ENCODE assay signal across 30 mouse cellular contexts in genomic region chr4:99328306-99328705, GRCm38 (mm10). TPM values are rescaled to one million over a fixed set of nuclear protein-coding genes. Genes with fewer than 3 reads are reported as not detected.
"Had no signal": no experiment of that assay in that cellular context is flagged by ENCODE, and none has a peak within 500 bp of the region (broad histone marks: within the 10 kb centered on the region; RNA-seq: fewer than 3 reads in every experiment).

No protein-coding gene starts in this region.

- H3K27me3 ChIP-seq: embryonic facial prominence, embryonic 12.5 days; embryonic facial prominence, embryonic 13.5 days; embryonic facial prominence, embryonic 15.5 days; forebrain, embryonic 12.5 days; forebrain, embryonic 13.5 days; forebrain, embryonic 15.5 days had no signal

- DNase-seq: cerebellum, adult 2 months; cerebellum, adult 8-10 months; cerebellum, adult 9-10 months; cerebellum, adult 9-11 months; cerebellum, postnatal 10 days; cerebellum, postnatal 14 days; cerebellum, postnatal 25 days; cerebellum, postnatal 36 days; embryo, embryonic 11 days; forebrain, postnatal 0 days; gastrocnemius, adult 2 months; gastrocnemius, postnatal 10 days; gastrocnemius, postnatal 14 days; gastrocnemius, postnatal 25 days; gastrocnemius, postnatal 36 days; heart, adult 18-20 months had no signal

- ATAC-seq: forebrain, embryonic 13.5 days; forebrain, embryonic 14.5 days; forebrain, embryonic 15.5 days; forebrain, embryonic 16.5 days; forebrain, postnatal 0 days had no signal

- H3K4me3 ChIP-seq: embryonic facial prominence, embryonic 10.5 days; embryonic facial prominence, embryonic 12.5 days; embryonic facial prominence, embryonic 13.5 days; embryonic facial prominence, embryonic 15.5 days; erythroblast, embryonic 14.5 days; forebrain, embryonic 10.5 days; forebrain, embryonic 12.5 days; forebrain, embryonic 13.5 days; forebrain, embryonic 15.5 days; gastrocnemius, adult 2 months had no signal

- H3K9me3 ChIP-seq: embryonic facial prominence, embryonic 10.5 days; embryonic facial prominence, embryonic 12.5 days; embryonic facial prominence, embryonic 13.5 days; embryonic facial prominence, embryonic 15.5 days; forebrain, embryonic 10.5 days; forebrain, embryonic 12.5 days; forebrain, embryonic 13.5 days; forebrain, embryonic 15.5 days had no signal

- H3K9ac ChIP-seq: embryonic facial prominence, embryonic 12.5 days; embryonic facial prominence, embryonic 13.5 days; embryonic facial prominence, embryonic 15.5 days; forebrain, embryonic 12.5 days; forebrain, embryonic 13.5 days; forebrain, embryonic 15.5 days; forebrain, postnatal 0 days had no signal

- H3K36me3 ChIP-seq: embryonic facial prominence, embryonic 10.5 days; embryonic facial prominence, embryonic 12.5 days; embryonic facial prominence, embryonic 13.5 days; embryonic facial prominence, embryonic 15.5 days; forebrain, embryonic 10.5 days; forebrain, embryonic 12.5 days; forebrain, embryonic 15.5 days had no signal

- H3K4me2 ChIP-seq: embryonic facial prominence, embryonic 12.5 days; embryonic facial prominence, embryonic 13.5 days; embryonic facial prominence, embryonic 15.5 days; forebrain, embryonic 12.5 days; forebrain, embryonic 13.5 days; forebrain, embryonic 15.5 days had no signal

- H3K4me1 ChIP-seq: embryonic facial prominence, embryonic 12.5 days; embryonic facial prominence, embryonic 13.5 days; embryonic facial prominence, embryonic 15.5 days; forebrain, embryonic 12.5 days; forebrain, embryonic 13.5 days; forebrain, embryonic 15.5 days had no signal

- H3K27ac ChIP-seq: embryonic facial prominence, embryonic 10.5 days; embryonic facial prominence, embryonic 12.5 days; embryonic facial prominence, embryonic 13.5 days; embryonic facial prominence, embryonic 15.5 days; forebrain, embryonic 10.5 days; forebrain, embryonic 12.5 days; forebrain, embryonic 13.5 days; forebrain, embryonic 15.5 days; gastrocnemius, adult 2 months had no signal

RNA-seq across cellular contexts. Expression of gene Gm12689, which starts 32.6 kb away (rescaled TPM):
- total RNA-seq: forebrain, postnatal 0 days; gastrocnemius, adult 18-20 months; gastrocnemius, postnatal 14 days; gastrocnemius, postnatal 36 days; heart, adult 18-20 months; heart, adult 8-10 months had no signal
- polyA plus RNA-seq: embryonic facial prominence, embryonic 10.5 days; embryonic facial prominence, embryonic 11.5 days; erythroblast, embryonic 14.5 days had no signal
